Mouse (Mus musculus): ENCODE data around the gene Peli2.

- TF ChIP-seq ZC3H11A (IDR thresholded peaks at IDR 0.05; ENCODE audit: borderline replicate concordance, low read depth, low read length) (no peak), ZNF384 (IDR thresholded peaks at IDR 0.05; ENCODE audit: low read depth, low read length) (no peak), HCFC1 (IDR thresholded peaks at IDR 0.05; ENCODE audit: borderline replicate concordance, insufficient read depth, low read length) (no peak), MAFK (IDR thresholded peaks at IDR 0.05; ENCODE audit: insufficient read depth, low read depth, low read length) (no peak), CHD2 (IDR thresholded peaks at IDR 0.05; ENCODE audit: low read depth, low read length) (no peak)
Observed at GRCm38 (mm10) chr14:48198190-48198954, 77.7 kb downstream of the Peli2 start.

Measured in ES-E14 (cell line).